Mouse (Mus musculus) small intestine, adult 2 months (tissue): ENCODE measurements around the gene Exosc2.

Source experiments
- CTCF ChIP-seq: fragments of 200-500 bp; IDR thresholded peaks from 2 replicates; pipeline ENCODE4 v1.5.1; 2012; ENCODE audit warnings: low read depth, mild to moderate bottlenecking, control low read depth, inconsistent platforms, low read length, moderate library complexity, mixed read lengths; ENCODE audit not compliant: insufficient replicate concordance, insufficient read length; ENCODE audit errors: extremely low read depth
- POLR2A ChIP-seq: fragments of 200-500 bp; IDR thresholded peaks from 2 replicates; pipeline ENCODE4 v1.6.1; 2012; ENCODE audit warnings: low read depth, mild to moderate bottlenecking, control low read depth, inconsistent platforms, low read length, moderate library complexity

- TF ChIP-seq CTCF (no peak), POLR2A (no peak)
Observed at GRCm38 (mm10) chr2:31636138-31636741, 34.3 kb upstream of the Exosc2 start.
